Mouse (Mus musculus): ENCODE data around the gene Snrpa. TPM values are rescaled to one million over a fixed set of nuclear protein-coding genes. Genes with fewer than 3 reads are reported as not detected.
"Not testable (repeated sequence)": the region's sequence is repeated elsewhere in the genome, so short reads cannot be mapped to it uniquely, and the experiment has no call there.

Gene Snrpa
- polyA plus RNA-seq (2012; ENCODE audit: insufficient read depth, insufficient read length, missing spikeins), result 31.5 and 50.7 TPM in 2 replicates

GRCm38 (mm10) chr7:27195681-27196611, at the start of gene Snrpa, which contains the start of gene BC024978:
Snrpa (minus strand) TSS chr7:27196271.
BC024978 (plus strand) TSS chr7:27195781.
- H3K27ac ChIP-seq (replicated peaks; ENCODE audit: low read depth, low read length), result peak within 1 kb of the TSS; percentile 94
- peak within 1 kb of the TSS; percentile 85 for H3K4me3 ChIP-seq (ENCODE audit: insufficient read depth, low read depth, low read length)
- H3K4me1 ChIP-seq (ENCODE audit: control insufficient read depth, insufficient read depth, insufficient read length, low read length), result peaks cover 3% of the 10 kb centered on the region; the same call in 1 of the 2 replicates

GRCm38 (mm10) chr7:27244088-27244487, 48.0 kb upstream of the Snrpa start:
- H3K27ac ChIP-seq (replicated peaks; ENCODE audit: low read depth, low read length); H3K4me1 ChIP-seq (ENCODE audit: control insufficient read depth, insufficient read depth, insufficient read length, low read length); H3K4me3 ChIP-seq (ENCODE audit: insufficient read depth, low read depth, low read length): not testable (repeated sequence)

- Histone ChIP-seq H3K4me1 (ENCODE audit: control insufficient read depth, insufficient read depth, insufficient read length, low read length) (no peaks in the 10 kb centered on the region), H3K4me3 (ENCODE audit: insufficient read depth, low read depth, low read length) (no peak overlapping the region), H3K27ac (replicated peaks; ENCODE audit: low read depth, low read length) (no peak overlapping the region)
These were observed 47.1 kb upstream of the Snrpa start for GRCm38 (mm10) chr7:27243211-27243610.

- Histone ChIP-seq H3K27ac (replicated peaks; ENCODE audit: low read depth, low read length) (no peak overlapping the region), H3K4me1 (ENCODE audit: control insufficient read depth, insufficient read depth, insufficient read length, low read length) (peaks cover 3% of the 10 kb centered on the region; the same call in 1 of the 2 replicates), H3K4me3 (ENCODE audit: insufficient read depth, low read depth, low read length) (no peak overlapping the region)
These were observed 42.5 kb upstream of the Snrpa start for GRCm38 (mm10) chr7:27238568-27238967.

GRCm38 (mm10) chr7:27237527-27237926, 41.5 kb upstream of the Snrpa start:
- Histone ChIP-seq H3K4me1 (ENCODE audit: control insufficient read depth, insufficient read depth, insufficient read length, low read length) (peaks cover 4% of the 10 kb centered on the region; the same call in 1 of the 2 replicates), H3K4me3 (ENCODE audit: insufficient read depth, low read depth, low read length) (no peak overlapping the region), H3K27ac (replicated peaks; ENCODE audit: low read depth, low read length) (no peak overlapping the region)

GRCm38 (mm10) chr7:27235726-27236125, 39.7 kb upstream of the Snrpa start:
- Histone ChIP-seq H3K4me3 (ENCODE audit: insufficient read depth, low read depth, low read length) (no peak overlapping the region), H3K27ac (replicated peaks; ENCODE audit: low read depth, low read length) (peak overlapping the region; percentile 43), H3K4me1 (ENCODE audit: control insufficient read depth, insufficient read depth, insufficient read length, low read length) (peaks cover 4% of the 10 kb centered on the region; the same call in 1 of the 2 replicates)

- Histone ChIP-seq H3K4me3 (ENCODE audit: insufficient read depth, low read depth, low read length) (peak overlapping the region; percentile 74), H3K4me1 (ENCODE audit: control insufficient read depth, insufficient read depth, insufficient read length, low read length) (peaks cover 4% of the 10 kb centered on the region; the same call in 1 of the 2 replicates), H3K27ac (replicated peaks; ENCODE audit: low read depth, low read length) (no peak overlapping the region)
These were observed 37.2 kb upstream of the Snrpa start for GRCm38 (mm10) chr7:27233300-27233699.

GRCm38 (mm10) chr7:27232781-27233281, 36.8 kb upstream of the Snrpa start, which contains the start of gene Coq8b:
Coq8b (plus strand) TSS chr7:27233023.
- Histone ChIP-seq H3K27ac (replicated peaks; ENCODE audit: low read depth, low read length) (peak within 1 kb of the TSS; percentile 60), H3K4me3 (ENCODE audit: insufficient read depth, low read depth, low read length) (peak within 1 kb of the TSS; percentile 74), H3K4me1 (ENCODE audit: control insufficient read depth, insufficient read depth, insufficient read length, low read length) (peaks cover 4% of the 10 kb centered on the region; the same call in 1 of the 2 replicates)

GRCm38 (mm10) chr7:27231693-27232331, 35.7 kb upstream of the Snrpa start:
- Histone ChIP-seq H3K27ac (replicated peaks; ENCODE audit: low read depth, low read length) (peak overlapping the region; percentile 60), H3K4me3 (ENCODE audit: insufficient read depth, low read depth, low read length) (no peak overlapping the region), H3K4me1 (ENCODE audit: control insufficient read depth, insufficient read depth, insufficient read length, low read length) (peaks cover 13% of the 10 kb centered on the region)

GRCm38 (mm10) chr7:27230781-27231180, 34.7 kb upstream of the Snrpa start:
- Histone ChIP-seq H3K27ac (replicated peaks; ENCODE audit: low read depth, low read length) (no peak overlapping the region), H3K4me3 (ENCODE audit: insufficient read depth, low read depth, low read length) (no peak overlapping the region), H3K4me1 (ENCODE audit: control insufficient read depth, insufficient read depth, insufficient read length, low read length) (peaks cover 21% of the 10 kb centered on the region)

- Histone ChIP-seq H3K27ac (replicated peaks; ENCODE audit: low read depth, low read length) (peak overlapping the region; percentile 89), H3K4me1 (ENCODE audit: control insufficient read depth, insufficient read depth, insufficient read length, low read length) (peaks cover 33% of the 10 kb centered on the region), H3K4me3 (ENCODE audit: insufficient read depth, low read depth, low read length) (peak overlapping the region; percentile 77)
These were observed 32.8 kb upstream of the Snrpa start for GRCm38 (mm10) chr7:27228865-27229264.

- Histone ChIP-seq H3K27ac (replicated peaks; ENCODE audit: low read depth, low read length) (peak within 1 kb of the TSS; percentile 89), H3K4me3 (ENCODE audit: insufficient read depth, low read depth, low read length) (peak within 1 kb of the TSS; percentile 77), H3K4me1 (ENCODE audit: control insufficient read depth, insufficient read depth, insufficient read length, low read length) (peaks cover 30% of the 10 kb centered on the region)
These were observed 32.3 kb upstream of the Snrpa start, which contains the start of gene Itpkc for GRCm38 (mm10) chr7:27228281-27228821. Itpkc (minus strand) TSS chr7:27228661.

- Histone ChIP-seq H3K4me1 (ENCODE audit: control insufficient read depth, insufficient read depth, insufficient read length, low read length) (peaks cover 30% of the 10 kb centered on the region), H3K27ac (replicated peaks; ENCODE audit: low read depth, low read length) (peak overlapping the region; percentile 62), H3K4me3 (ENCODE audit: insufficient read depth, low read depth, low read length) (peak overlapping the region; percentile 74)
These were observed 31.6 kb upstream of the Snrpa start for GRCm38 (mm10) chr7:27227676-27228075.

GRCm38 (mm10) chr7:27227276-27227675, 31.2 kb upstream of the Snrpa start:
- peaks cover 30% of the 10 kb centered on the region for H3K4me1 ChIP-seq (ENCODE audit: control insufficient read depth, insufficient read depth, insufficient read length, low read length)
- H3K27ac ChIP-seq (replicated peaks; ENCODE audit: low read depth, low read length), result no peak overlapping the region
- peak overlapping the region; percentile 74 for H3K4me3 ChIP-seq (ENCODE audit: insufficient read depth, low read depth, low read length)
